Mouse (Mus musculus) testis, adult 2 months (tissue): ENCODE measurements around the gene Mfap1a. TPM values are rescaled to one million over a fixed set of nuclear protein-coding genes. Genes with fewer than 3 reads are reported as not detected.

ENCODE experiments used
- H3K27ac ChIP-seq: fragments of 200-500 bp; 2 replicates; pipeline ENCODE4 v1.5.1; 2012; ENCODE audit warnings: low read depth, low read length; ENCODE audit not compliant: control insufficient read depth, insufficient read depth
- H3K27me3 ChIP-seq: fragments of 200-500 bp; 2 replicates; pipeline ENCODE4 v1.6.1; 2012; ENCODE audit warnings: mild to moderate bottlenecking, low read length, moderate library complexity; ENCODE audit not compliant: control insufficient read depth, insufficient read depth
- H3K36me3 ChIP-seq: fragments of 200-500 bp; 2 replicates; pipeline ENCODE4 v1.6.1; 2012; ENCODE audit warnings: mild to moderate bottlenecking, low read length; ENCODE audit not compliant: control insufficient read depth, insufficient read depth
- H3K4me1 ChIP-seq: fragments of 200-500 bp; 2 replicates; pipeline ENCODE4 v1.6.1; 2012; ENCODE audit warnings: low read length; ENCODE audit not compliant: control insufficient read depth, insufficient read depth
- H3K4me3 ChIP-seq: fragments of 200-500 bp; 2 replicates; pipeline ENCODE4 v1.5.1; 2012; ENCODE audit warnings: low read depth, mild to moderate bottlenecking, low read length, moderate library complexity, mixed read lengths; ENCODE audit not compliant: control insufficient read depth
- CTCF ChIP-seq: fragments of 200-500 bp; IDR thresholded peaks from 2 replicates; pipeline ENCODE4 v1.5.1; 2012; ENCODE audit warnings: low read depth, mild to moderate bottlenecking, inconsistent platforms, low read length, moderate library complexity; ENCODE audit not compliant: control insufficient read depth, insufficient read depth, insufficient replicate concordance
- POLR2A ChIP-seq: fragments of 200-500 bp; IDR thresholded peaks from 2 replicates; pipeline ENCODE4 v1.6.1; 2012; ENCODE audit warnings: low read depth, mild to moderate bottlenecking, inconsistent platforms, low read length, moderate library complexity; ENCODE audit not compliant: control insufficient read depth
- polyA plus RNA-seq: library from polyadenylated mRNA; depleted of rRNA; stranded (reverse); fragments of >200 nt; gene quantifications from 2 replicates; pipeline ENCODE4 v1.2.3, GENCODE M21; 2012

Mfap1a gene
- polyA plus RNA-seq, 1 experiment, result 4.1 TPM

- no peaks in the 10 kb centered on the region for H3K36me3 ChIP-seq
- H3K4me1 ChIP-seq, result peaks cover 3% of the 10 kb centered on the region
- no peak overlapping the region; the same call in 1 of the 2 replicates for H3K4me3 ChIP-seq
- no peak overlapping the region for H3K27ac ChIP-seq
- H3K27me3 ChIP-seq, result no peaks in the 10 kb centered on the region
- TF ChIP-seq POLR2A (no peak), CTCF (no peak)
These were observed 46.4 kb downstream of the Mfap1a start for GRCm38 (mm10) chr2:121460071-121460470.

- no peaks in the 10 kb centered on the region for H3K36me3 ChIP-seq
- H3K4me1 ChIP-seq, result peaks cover 3% of the 10 kb centered on the region
- H3K27ac ChIP-seq, result peak within 1 kb of the TSS; percentile 91
- no peak for TF ChIP-seq CTCF
- peak; percentile 95 for TF ChIP-seq POLR2A
- H3K27me3 ChIP-seq, result no peaks in the 10 kb centered on the region
- peak within 1 kb of the TSS; percentile 97 for H3K4me3 ChIP-seq
These were observed 49.5 kb downstream of the Mfap1a start, which contains the start of gene Serinc4 for GRCm38 (mm10) chr2:121456692-121457642. Gene Serinc4, minus strand, starts transcription at chr2:121456781.

GRCm38 (mm10) chr2:121455534-121455933, 50.9 kb downstream of the Mfap1a start:
- Histone ChIP-seq H3K4me1 (peaks cover 3% of the 10 kb centered on the region), H3K27ac (no peak overlapping the region), H3K36me3 (no peaks in the 10 kb centered on the region; the same call in 1 of the 2 replicates), H3K27me3 (no peaks in the 10 kb centered on the region), H3K4me3 (no peak overlapping the region; the same call in 1 of the 2 replicates)
- no peak for TF ChIP-seq CTCF
- no peak for TF ChIP-seq POLR2A

- TF ChIP-seq POLR2A (no peak), CTCF (no peak)
- Histone ChIP-seq H3K27ac (no peak overlapping the region), H3K4me1 (peaks cover 5% of the 10 kb centered on the region), H3K36me3 (peaks cover 2% of the 10 kb centered on the region), H3K27me3 (no peaks in the 10 kb centered on the region), H3K4me3 (no peak overlapping the region)
These were observed 52.5 kb downstream of the Mfap1a start for GRCm38 (mm10) chr2:121453917-121454316.

- TF ChIP-seq POLR2A (no peak), CTCF (no peak)
- H3K4me3 ChIP-seq, result no peak within 1 kb of the TSS
These were observed 53.5 kb downstream of the Mfap1a start, which contains the start of gene Hypk for GRCm38 (mm10) chr2:121452990-121453389. Gene Hypk, plus strand, starts transcription at chr2:121453290.

GRCm38 (mm10) chr2:121452361-121452760, 54.1 kb downstream of the Mfap1a start:
- TF ChIP-seq POLR2A (no peak), CTCF (no peak)
- Histone ChIP-seq H3K4me3 (no peak overlapping the region), H3K36me3 (peaks cover 2% of the 10 kb centered on the region)

More at GRCm38 (mm10) chr2:121452990-121453389, 53.5 kb downstream of the Mfap1a start, which contains the start of gene Hypk:
- Histone ChIP-seq H3K4me1 (peaks cover 5% of the 10 kb centered on the region), H3K27me3 (no peaks in the 10 kb centered on the region), H3K27ac (no peak within 1 kb of the TSS), H3K36me3 (peaks cover 2% of the 10 kb centered on the region)

GRCm38 (mm10) chr2:121450093-121450492, 56.4 kb downstream of the Mfap1a start:
- peak overlapping the region; percentile 88 for H3K27ac ChIP-seq
- H3K27me3 ChIP-seq, result no peaks in the 10 kb centered on the region
- TF ChIP-seq POLR2A (no peak), CTCF (no peak)
- peaks cover 2% of the 10 kb centered on the region for H3K36me3 ChIP-seq
- peaks cover 8% of the 10 kb centered on the region for H3K4me1 ChIP-seq
- H3K4me3 ChIP-seq, result peak overlapping the region; percentile 95

More at GRCm38 (mm10) chr2:121452361-121452760, 54.1 kb downstream of the Mfap1a start:
- Histone ChIP-seq H3K27ac (no peak overlapping the region), H3K4me1 (peaks cover 8% of the 10 kb centered on the region), H3K27me3 (no peaks in the 10 kb centered on the region)
